Mouse (Mus musculus) adrenal gland, adult 2 months (tissue): ENCODE results near the gene Olfr1342. TPM values are rescaled to one million over a fixed set of nuclear protein-coding genes. Genes with fewer than 3 reads are reported as not detected.
A peak's percentile ranks its signal among the peaks of the same experiment; 100 is the strongest.

Experiments used
- DNase-seq: peaks from one replicate; pipeline ENCODE4 v3.0.0; 2021
- long read RNA-seq: library from polyadenylated mRNA; stranded (forward); transcript quantifications from one replicate; pipeline ENCODE4 v2.0.0, GENCODE M21; 2021
- polyA plus RNA-seq: library from polyadenylated mRNA; depleted of rRNA; stranded (reverse); fragments of >200 nt; gene quantifications from 2 replicates; pipeline ENCODE4 v1.2.3, GENCODE M21; 2012; rRNA removed
- total RNA-seq, 2 experiments: library from RNA; stranded (reverse); gene quantifications; 2 replicates each; pipeline ENCODE4 v1.2.3; 2021

The Olfr1342 gene
- total RNA-seq (not detected), polyA plus RNA-seq (not detected in 2 replicates)
- long read RNA-seq = 0 reads

- DNase-seq = no peak
These were observed at the start of gene Olfr1342 for GRCm38 (mm10) chr4:118692412-118692973. Olfr1342 (minus strand) TSS chr4:118692756.

- DNase-seq = no peak
These were observed 49.3 kb upstream of the Olfr1342 start for GRCm38 (mm10) chr4:118741881-118742280.

DNA sequence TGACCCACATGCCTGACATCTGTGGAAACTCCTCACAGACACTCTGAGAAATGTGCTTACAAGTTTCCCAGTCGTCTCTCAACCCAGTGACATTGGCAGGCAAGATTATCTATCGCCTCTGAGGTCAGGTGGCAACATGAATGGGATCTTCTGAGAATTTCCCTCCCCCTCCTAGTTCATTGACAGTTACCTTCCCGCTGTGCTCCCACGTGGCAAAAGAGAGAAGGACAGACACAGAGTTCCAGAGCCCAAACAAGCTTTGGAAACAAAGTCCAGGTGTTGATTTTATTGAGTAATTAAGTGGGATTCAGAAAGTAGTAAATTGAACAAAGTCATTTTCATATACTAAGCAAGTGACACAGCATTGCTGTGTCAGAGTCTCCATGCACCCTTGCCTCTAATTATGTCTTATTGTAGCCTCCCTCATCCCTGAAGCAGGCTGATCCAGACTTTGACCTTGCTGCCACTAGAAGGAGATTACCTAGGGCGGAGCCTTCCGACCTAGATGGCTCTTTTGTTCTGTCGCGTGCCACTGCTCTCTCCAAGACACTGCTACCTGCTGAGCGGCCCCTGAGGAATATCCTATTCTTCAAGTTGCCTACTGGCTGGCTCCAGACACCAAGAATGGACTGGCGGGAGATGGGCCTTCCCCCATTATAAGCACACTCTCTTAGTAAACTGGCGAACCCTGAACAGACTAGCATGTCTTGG is 48.6 kb upstream of the Olfr1342 start:
- DNase-seq = no peak

- no peak for DNase-seq
These were observed 47.0 kb upstream of the Olfr1342 start for GRCm38 (mm10) chr4:118739574-118739973.

DNA sequence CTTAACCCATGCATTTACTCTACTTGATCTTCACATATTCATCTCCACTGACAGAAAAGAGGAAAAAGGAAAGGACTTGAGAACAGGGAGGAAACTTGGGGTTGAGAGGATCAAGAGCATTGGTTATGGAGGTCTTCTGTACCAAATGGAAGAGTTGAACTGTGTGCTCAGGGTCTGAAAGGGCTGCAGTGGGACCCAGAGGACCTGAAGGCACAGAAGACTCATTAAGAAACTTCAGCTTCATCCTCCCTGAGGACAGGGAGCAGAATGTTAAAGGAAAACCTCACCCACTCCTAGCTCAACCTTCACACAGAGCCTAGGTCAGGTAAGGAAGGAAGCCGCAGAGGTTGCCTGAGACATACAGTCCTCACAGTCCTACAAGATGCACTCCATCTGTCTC is 39.3 kb upstream of the Olfr1342 start, which contains the start of gene Olfr1339:
Gene Olfr1339, plus strand, starts transcription at position 301 of the 400 bp plus-strand sequence.
- no peak for DNase-seq

DNA sequence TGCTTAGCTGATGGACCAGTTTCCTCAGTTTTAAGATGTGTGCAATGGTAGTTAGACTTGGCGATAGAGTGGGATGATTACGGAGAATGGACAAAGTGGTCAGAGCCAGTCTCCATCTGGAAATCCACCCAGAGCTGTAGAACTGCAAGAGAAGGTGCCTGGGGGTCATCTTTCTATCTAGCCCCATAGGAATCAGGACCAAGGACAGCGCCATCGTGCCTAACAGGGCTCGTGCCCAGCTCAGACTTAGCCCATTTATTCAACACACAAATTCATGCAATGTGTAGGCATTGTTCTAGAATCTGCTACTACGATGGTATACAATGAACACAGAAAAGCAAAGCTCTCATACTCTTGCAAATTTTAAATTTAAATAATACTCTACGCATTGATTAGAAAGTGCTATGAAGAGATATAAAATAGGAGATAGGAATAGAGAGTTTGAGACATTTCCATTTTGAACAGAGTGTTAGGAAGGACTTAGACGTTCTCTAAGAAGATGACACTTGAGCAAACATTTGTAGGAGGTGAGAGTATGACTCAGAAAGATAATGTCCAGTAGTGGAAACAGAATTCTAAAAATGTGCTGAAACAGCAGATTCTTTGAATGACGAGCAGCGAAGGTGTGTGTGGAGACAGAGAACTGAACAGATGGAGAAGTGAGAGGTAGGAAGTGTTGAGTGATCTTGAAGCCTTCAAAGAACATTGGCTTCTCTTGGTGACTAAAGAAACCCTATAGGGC is 29.4 kb upstream of the Olfr1342 start:
- no peak for DNase-seq

GRCm38 (mm10) chr4:118719838-118720237 is 27.3 kb upstream of the Olfr1342 start, which contains the start of gene Olfr1340:
Olfr1340 (plus strand) TSS chr4:118720138.
- DNase-seq = no peak

- DNase-seq = no peak
These were observed 19.1 kb upstream of the Olfr1342 start for GRCm38 (mm10) chr4:118711656-118712055.

DNA sequence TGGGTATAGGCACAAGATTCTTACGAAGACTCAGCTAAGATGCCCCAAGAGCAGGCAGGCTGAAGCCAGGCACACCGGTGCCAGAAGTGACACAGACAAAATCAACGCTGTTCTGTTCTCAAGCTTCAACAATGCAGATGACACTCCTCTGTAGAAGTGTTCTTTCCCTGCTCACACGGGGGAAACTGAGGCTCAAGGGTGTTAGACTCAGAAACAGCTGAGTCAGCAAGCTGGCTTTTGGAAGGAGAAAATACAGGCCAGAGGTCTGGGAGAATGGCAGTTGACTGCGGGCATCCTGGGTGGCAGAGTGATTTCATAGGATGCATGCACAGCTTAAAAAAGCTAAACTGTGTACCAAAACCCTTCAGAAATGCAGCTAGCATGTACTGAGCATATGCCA is 15.5 kb upstream of the Olfr1342 start:
- DNase-seq = no peak

- DNase-seq = no peak
These were observed 10.7 kb upstream of the Olfr1342 start, which contains the start of gene Olfr1341 for GRCm38 (mm10) chr4:118703223-118703622. Olfr1341 (plus strand) TSS chr4:118703523.

DNA sequence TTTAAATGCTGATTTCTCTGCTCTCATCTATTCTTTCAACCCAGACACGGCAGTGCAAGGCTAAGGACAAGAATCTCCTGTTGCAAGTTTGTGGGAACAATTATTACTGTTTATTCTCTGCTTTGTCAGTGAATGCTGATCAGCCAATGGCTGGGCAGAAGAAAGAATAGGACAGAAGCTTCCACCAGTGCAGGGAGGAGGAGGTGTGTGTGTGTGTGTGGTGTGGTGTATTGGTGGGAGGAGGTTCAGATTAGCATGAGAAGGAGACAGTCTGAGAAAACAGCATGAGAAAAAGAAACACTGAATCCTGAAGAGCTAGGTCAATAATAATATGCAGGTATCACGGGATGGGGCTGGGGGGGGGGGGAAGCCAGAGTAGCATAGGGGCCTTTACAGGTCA is 1.3 kb upstream of the Olfr1342 start:
- DNase-seq = no peak

GRCm38 (mm10) chr4:118687086-118687485 is 5.5 kb downstream of the Olfr1342 start:
- no peak for DNase-seq

- no peak for DNase-seq
These were observed 33.9 kb downstream of the Olfr1342 start, which contains the start of gene Olfr62 for GRCm38 (mm10) chr4:118658652-118659051. Olfr62 (plus strand) TSS chr4:118658952.

DNA sequence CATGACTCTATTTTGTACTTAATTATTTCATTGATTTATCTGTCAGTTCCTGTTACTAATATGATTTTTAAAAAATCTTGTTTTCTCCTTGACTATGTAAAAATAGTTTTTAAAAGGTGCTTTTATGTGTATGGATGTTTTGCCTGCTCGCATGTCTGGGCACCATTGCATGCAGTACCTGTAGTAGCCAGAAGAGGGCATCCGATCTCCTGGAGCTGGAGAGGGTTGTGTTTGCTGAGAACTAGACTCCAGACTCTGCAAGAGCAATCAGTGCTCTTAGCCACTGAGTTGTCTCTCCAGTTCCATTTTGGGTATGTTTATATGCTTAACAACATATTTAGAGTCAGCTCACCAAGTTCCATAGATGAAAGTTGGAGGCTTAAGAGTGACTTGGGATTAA is 47.3 kb downstream of the Olfr1342 start:
- peak; percentile 33 for DNase-seq

DNA sequence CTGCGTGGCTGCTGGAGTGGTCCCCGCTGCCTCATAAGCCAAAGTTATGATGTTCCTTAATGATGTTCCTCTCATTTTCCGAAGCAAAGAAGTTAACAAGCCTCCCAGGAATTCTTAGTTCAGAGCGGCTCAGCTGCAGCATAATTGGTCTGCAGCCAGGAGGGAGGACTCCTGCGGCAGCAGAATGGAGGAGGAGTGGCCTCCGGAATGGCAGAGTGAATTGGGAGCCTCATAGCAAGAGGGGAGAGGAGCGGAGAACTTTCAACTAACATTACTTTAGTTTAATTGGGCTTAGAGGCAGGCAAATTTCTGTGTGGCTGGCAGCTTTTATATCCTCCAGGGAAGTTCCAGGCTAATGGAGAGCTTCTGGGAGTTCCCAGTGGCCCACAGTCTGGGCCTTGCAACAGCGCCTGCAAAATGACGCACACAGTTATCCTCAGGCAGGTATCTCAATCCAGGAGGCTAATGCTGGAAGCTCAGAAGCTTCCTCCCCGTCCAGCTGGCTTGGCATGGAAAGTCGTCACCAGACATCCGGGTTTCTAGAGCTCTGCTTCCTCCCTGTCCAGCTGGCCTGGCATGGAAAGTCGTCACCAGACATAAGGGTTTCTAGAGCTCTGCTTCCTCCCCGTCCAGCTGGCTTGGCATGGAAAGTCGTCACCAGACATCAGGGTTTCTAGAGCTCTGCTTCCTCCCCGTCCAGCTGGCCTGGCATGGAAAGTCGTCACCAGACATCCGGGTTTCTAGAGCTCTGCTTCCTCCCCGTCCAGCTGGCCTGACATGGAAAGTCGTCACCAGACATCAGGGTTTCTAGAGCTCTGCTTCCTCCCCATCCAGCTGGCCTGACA is 50.0 kb downstream of the Olfr1342 start:
- no peak for DNase-seq

Other genes with a start within 250 kb of the Olfr1342 start
- gene Mpl, start 235.2 kb downstream of the Olfr1342 start, total RNA-seq = under 1 TPM in 1 of 2 experiments, not detected in 1; 0.17 TPM
- 0.04 TPM in 1 of 2 replicates, not detected in the other for gene Mpl, start 235.2 kb downstream of the Olfr1342 start, polyA plus RNA-seq
- gene Tie1, start 202.7 kb downstream of the Olfr1342 start, total RNA-seq = 10 to 100 TPM; 30.3 to 52.5 TPM
- 78.4 and 96.9 TPM in 2 replicates for gene Tie1, start 202.7 kb downstream of the Olfr1342 start, polyA plus RNA-seq
- gene 2610528J11Rik, start 165.8 kb downstream of the Olfr1342 start, total RNA-seq = not detected
- gene 2610528J11Rik, start 165.8 kb downstream of the Olfr1342 start, polyA plus RNA-seq = not detected in 2 replicates
- gene Tmem125, start 148.7 kb downstream of the Olfr1342 start, total RNA-seq = under 1 TPM in 1 of 2 experiments, not detected in 1; 0.21 TPM
- 0.17 and 0.33 TPM in 2 replicates for gene Tmem125, start 148.7 kb downstream of the Olfr1342 start, polyA plus RNA-seq
- gene Cfap57, start 72.0 kb downstream of the Olfr1342 start, total RNA-seq = under 1 TPM in 1 of 2 experiments, not detected in 1; 0.06 TPM
- not detected in 2 replicates for gene Cfap57, start 72.0 kb downstream of the Olfr1342 start, polyA plus RNA-seq
- 10 to 100 TPM; 78.5 to 82.0 TPM for gene Ebna1bp2, start 72.0 kb downstream of the Olfr1342 start, total RNA-seq
- 6.1 and 10.3 TPM in 2 replicates for gene Ebna1bp2, start 72.0 kb downstream of the Olfr1342 start, polyA plus RNA-seq
- gene Olfr62, start 33.8 kb downstream of the Olfr1342 start, total RNA-seq = not detected
- not detected in 2 replicates for gene Olfr62, start 33.8 kb downstream of the Olfr1342 start, polyA plus RNA-seq
- gene Olfr1341, start 10.8 kb upstream of the Olfr1342 start, total RNA-seq = not detected
- gene Olfr1341, start 10.8 kb upstream of the Olfr1342 start, polyA plus RNA-seq = not detected in 2 replicates
- not detected for gene Olfr1340, start 27.4 kb upstream of the Olfr1342 start, total RNA-seq
- not detected in 2 replicates for gene Olfr1340, start 27.4 kb upstream of the Olfr1342 start, polyA plus RNA-seq
- not detected for gene Olfr1339, start 39.4 kb upstream of the Olfr1342 start, total RNA-seq
- gene Olfr1339, start 39.4 kb upstream of the Olfr1342 start, polyA plus RNA-seq = not detected in 2 replicates
- gene Olfr1338, start 66.0 kb upstream of the Olfr1342 start, total RNA-seq = not detected
- gene Olfr1338, start 66.0 kb upstream of the Olfr1342 start, polyA plus RNA-seq = not detected in 2 replicates
- not detected for gene Olfr1337, start 89.8 kb upstream of the Olfr1342 start, total RNA-seq
- gene Olfr1337, start 89.8 kb upstream of the Olfr1342 start, polyA plus RNA-seq = not detected in 2 replicates
- not detected for gene Olfr1335, start 117.2 kb upstream of the Olfr1342 start, total RNA-seq
- gene Olfr1335, start 117.2 kb upstream of the Olfr1342 start, polyA plus RNA-seq = not detected in 2 replicates
- gene Olfr1333, start 143.5 kb upstream of the Olfr1342 start, total RNA-seq = not detected
- not detected in 2 replicates for gene Olfr1333, start 143.5 kb upstream of the Olfr1342 start, polyA plus RNA-seq
- not detected for gene Olfr1331, start 171.9 kb upstream of the Olfr1342 start, total RNA-seq
- not detected in 2 replicates for gene Olfr1331, start 171.9 kb upstream of the Olfr1342 start, polyA plus RNA-seq
- not detected for gene Olfr1330, start 195.8 kb upstream of the Olfr1342 start, total RNA-seq
- not detected in 2 replicates for gene Olfr1330, start 195.8 kb upstream of the Olfr1342 start, polyA plus RNA-seq
- gene Olfr1329, start 224.7 kb upstream of the Olfr1342 start, total RNA-seq = not detected
- not detected in 2 replicates for gene Olfr1329, start 224.7 kb upstream of the Olfr1342 start, polyA plus RNA-seq
- not detected for gene Olfr1328, start 245.9 kb upstream of the Olfr1342 start, total RNA-seq
- gene Olfr1328, start 245.9 kb upstream of the Olfr1342 start, polyA plus RNA-seq = not detected in 2 replicates